Mouse (Mus musculus): Measurements from ENCODE around the gene Ethe1. TPM values are rescaled to one million over a fixed set of nuclear protein-coding genes. Genes with fewer than 3 reads are reported as not detected.

Ethe1 gene
- polyA plus RNA-seq, 1 experiment from 2014 or later: 23.2 TPM

GRCm38 (mm10) chr7:24628685-24629610 is 41.6 kb downstream of the Ethe1 start:
- Histone ChIP-seq H3K9ac (ENCODE audit: low read length) (peak overlapping the region; percentile 56), H3K27ac (ENCODE audit: low read depth, low read length) (no peak overlapping the region), H3K9me3 (replicated peaks; ENCODE audit: control insufficient read depth, low read length) (no peaks in the 10 kb centered on the region), H3K36me3 (ENCODE audit: control insufficient read depth, insufficient read depth, low read length) (no peaks in the 10 kb centered on the region), H3K27me3 (replicated peaks; ENCODE audit: control insufficient read depth, insufficient read depth, low read length) (no peaks in the 10 kb centered on the region), H3K4me1 (ENCODE audit: control insufficient read depth, insufficient read depth, low read length) (peaks cover 4% of the 10 kb centered on the region; the same call in 1 of the 2 replicates), H3K4me2 (ENCODE audit: low read length) (peak overlapping the region; percentile 47), H3K4me3 (ENCODE audit: low read depth, low read length) (peak overlapping the region; percentile 23)
- ATAC-seq (peak; percentile 93), DNase-seq (ENCODE audit: low spot score) (peak; percentile 78)
- WGBS: 13% methylated on average over 25 of the region's 33 CpGs

GRCm38 (mm10) chr7:24629672-24630071 is 42.3 kb downstream of the Ethe1 start:
- H3K36me3 ChIP-seq (ENCODE audit: control insufficient read depth, insufficient read depth, low read length): no peaks in the 10 kb centered on the region
- H3K4me1 ChIP-seq (ENCODE audit: control insufficient read depth, insufficient read depth, low read length): peaks cover 4% of the 10 kb centered on the region; the same call in 1 of the 2 replicates
- 71% methylated on average over 4 of the region's 4 CpGs for WGBS
- H3K27ac ChIP-seq (ENCODE audit: low read depth, low read length): no peak overlapping the region
- no peaks in the 10 kb centered on the region for H3K27me3 ChIP-seq (replicated peaks; ENCODE audit: control insufficient read depth, insufficient read depth, low read length)
- H3K4me3 ChIP-seq (ENCODE audit: low read depth, low read length): no peak overlapping the region
- no peak for ATAC-seq
- H3K4me2 ChIP-seq (ENCODE audit: low read length): no peak overlapping the region
- H3K9ac ChIP-seq (ENCODE audit: low read length): no peak overlapping the region
- H3K9me3 ChIP-seq (replicated peaks; ENCODE audit: control insufficient read depth, low read length): no peaks in the 10 kb centered on the region
- no peak for DNase-seq (ENCODE audit: low spot score)

GRCm38 (mm10) chr7:24630116-24630880 is 43.0 kb downstream of the Ethe1 start:
- peaks cover 4% of the 10 kb centered on the region; the same call in 1 of the 2 replicates for H3K4me1 ChIP-seq (ENCODE audit: control insufficient read depth, insufficient read depth, low read length)
- H3K4me3 ChIP-seq (ENCODE audit: low read depth, low read length): no peak overlapping the region
- H3K36me3 ChIP-seq (ENCODE audit: control insufficient read depth, insufficient read depth, low read length): no peaks in the 10 kb centered on the region
- no peak overlapping the region for H3K27ac ChIP-seq (ENCODE audit: low read depth, low read length)
- no peak for ATAC-seq
- 69% methylated on average over 10 of the region's 10 CpGs for WGBS
- no peak overlapping the region for H3K4me2 ChIP-seq (ENCODE audit: low read length)
- no peaks in the 10 kb centered on the region for H3K9me3 ChIP-seq (replicated peaks; ENCODE audit: control insufficient read depth, low read length)
- no peak for DNase-seq (ENCODE audit: low spot score)
- no peaks in the 10 kb centered on the region for H3K27me3 ChIP-seq (replicated peaks; ENCODE audit: control insufficient read depth, insufficient read depth, low read length)
- no peak overlapping the region for H3K9ac ChIP-seq (ENCODE audit: low read length)

GRCm38 (mm10) chr7:24636264-24636663 is 48.9 kb downstream of the Ethe1 start, which contains the start of gene Lypd3:
Gene Lypd3, plus strand, starts transcription at chr7:24636550.
- no peak for ATAC-seq

GRCm38 (mm10) chr7:24637046-24637445 is 49.7 kb downstream of the Ethe1 start:
- peak overlapping the region; percentile 16 for H3K4me3 ChIP-seq (ENCODE audit: low read depth, low read length)
- H3K9me3 ChIP-seq (replicated peaks; ENCODE audit: control insufficient read depth, low read length): no peaks in the 10 kb centered on the region
- no peak overlapping the region for H3K27ac ChIP-seq (ENCODE audit: low read depth, low read length)
- peaks cover 8% of the 10 kb centered on the region for H3K4me1 ChIP-seq (ENCODE audit: control insufficient read depth, insufficient read depth, low read length)
- peaks cover 43% of the 10 kb centered on the region for H3K27me3 ChIP-seq (replicated peaks; ENCODE audit: control insufficient read depth, insufficient read depth, low read length)
- peak overlapping the region; percentile 70 for H3K4me2 ChIP-seq (ENCODE audit: low read length)
- peak overlapping the region; percentile 21; the same call in 1 of the 2 replicates for H3K9ac ChIP-seq (ENCODE audit: low read length)
- DNase-seq (ENCODE audit: low spot score) (peak; percentile 4), ATAC-seq (no peak; the same call in 1 of the 2 replicates)
- no peaks in the 10 kb centered on the region for H3K36me3 ChIP-seq (ENCODE audit: control insufficient read depth, insufficient read depth, low read length)
- WGBS: under 1% methylated on average over 18 of the region's 18 CpGs

More at GRCm38 (mm10) chr7:24636264-24636663, 48.9 kb downstream of the Ethe1 start, which contains the start of gene Lypd3:
- H3K36me3 ChIP-seq (ENCODE audit: control insufficient read depth, insufficient read depth, low read length): no peaks in the 10 kb centered on the region
- 13% methylated on average over 15 of the region's 15 CpGs for WGBS
- peaks cover 43% of the 10 kb centered on the region for H3K27me3 ChIP-seq (replicated peaks; ENCODE audit: control insufficient read depth, insufficient read depth, low read length)
- H3K9ac ChIP-seq (ENCODE audit: low read length): peak within 1 kb of the TSS; percentile 21; the same call in 1 of the 2 replicates
- H3K27ac ChIP-seq (ENCODE audit: low read depth, low read length): no peak within 1 kb of the TSS
- H3K9me3 ChIP-seq (replicated peaks; ENCODE audit: control insufficient read depth, low read length): no peaks in the 10 kb centered on the region
- peaks cover 8% of the 10 kb centered on the region for H3K4me1 ChIP-seq (ENCODE audit: control insufficient read depth, insufficient read depth, low read length)
- H3K4me2 ChIP-seq (ENCODE audit: low read length): peak within 1 kb of the TSS; percentile 70
- no peak for DNase-seq (ENCODE audit: low spot score)
- H3K4me3 ChIP-seq (ENCODE audit: low read depth, low read length): peak within 1 kb of the TSS; percentile 16

- DNase-seq (ENCODE audit: low spot score) (peak; percentile 49), ATAC-seq (no peak)
- Histone ChIP-seq H3K27ac (ENCODE audit: low read depth, low read length) (no peak overlapping the region), H3K27me3 (replicated peaks; ENCODE audit: control insufficient read depth, insufficient read depth, low read length) (peaks cover 43% of the 10 kb centered on the region), H3K9me3 (replicated peaks; ENCODE audit: control insufficient read depth, low read length) (no peaks in the 10 kb centered on the region), H3K4me1 (ENCODE audit: control insufficient read depth, insufficient read depth, low read length) (peaks cover 8% of the 10 kb centered on the region), H3K4me3 (ENCODE audit: low read depth, low read length) (peak overlapping the region; percentile 33), H3K9ac (ENCODE audit: low read length) (peak overlapping the region; percentile 8; the same call in 1 of the 2 replicates), H3K36me3 (ENCODE audit: control insufficient read depth, insufficient read depth, low read length) (no peaks in the 10 kb centered on the region), H3K4me2 (ENCODE audit: low read length) (peak overlapping the region; percentile 70)
- 4% methylated on average over 35 of the region's 35 CpGs for WGBS
These were observed 50.9 kb downstream of the Ethe1 start for GRCm38 (mm10) chr7:24638026-24638856.

GRCm38 (mm10) chr7:24640450-24640849 is 53.1 kb downstream of the Ethe1 start:
- no peak for ATAC-seq

GRCm38 (mm10) chr7:24642491-24642890 is 55.1 kb downstream of the Ethe1 start:
- no peaks in the 10 kb centered on the region for H3K36me3 ChIP-seq (ENCODE audit: control insufficient read depth, insufficient read depth, low read length)
- no peak overlapping the region for H3K9ac ChIP-seq (ENCODE audit: low read length)
- no peaks in the 10 kb centered on the region for H3K9me3 ChIP-seq (replicated peaks; ENCODE audit: control insufficient read depth, low read length)
- ATAC-seq (no peak), DNase-seq (ENCODE audit: low spot score) (peak; percentile 45)
- no peak overlapping the region for H3K27ac ChIP-seq (ENCODE audit: low read depth, low read length)
- H3K4me2 ChIP-seq (ENCODE audit: low read length): no peak overlapping the region
- peaks cover 27% of the 10 kb centered on the region for H3K27me3 ChIP-seq (replicated peaks; ENCODE audit: control insufficient read depth, insufficient read depth, low read length)
- 7% methylated on average over 9 of the region's 9 CpGs for WGBS
- peaks cover 8% of the 10 kb centered on the region for H3K4me1 ChIP-seq (ENCODE audit: control insufficient read depth, insufficient read depth, low read length)
- H3K4me3 ChIP-seq (ENCODE audit: low read depth, low read length): no peak overlapping the region

More at GRCm38 (mm10) chr7:24640450-24640849, 53.1 kb downstream of the Ethe1 start:
- Histone ChIP-seq H3K9ac (ENCODE audit: low read length) (no peak overlapping the region), H3K4me1 (ENCODE audit: control insufficient read depth, insufficient read depth, low read length) (peaks cover 8% of the 10 kb centered on the region), H3K27ac (ENCODE audit: low read depth, low read length) (no peak overlapping the region), H3K27me3 (replicated peaks; ENCODE audit: control insufficient read depth, insufficient read depth, low read length) (peaks cover 43% of the 10 kb centered on the region), H3K4me2 (ENCODE audit: low read length) (no peak overlapping the region), H3K36me3 (ENCODE audit: control insufficient read depth, insufficient read depth, low read length) (no peaks in the 10 kb centered on the region), H3K9me3 (replicated peaks; ENCODE audit: control insufficient read depth, low read length) (no peaks in the 10 kb centered on the region), H3K4me3 (ENCODE audit: low read depth, low read length) (no peak overlapping the region)
- 62% methylated on average over 13 of the region's 13 CpGs for whole genome bisulfite sequencing
- DNase-seq (ENCODE audit: low spot score): no peak
